Mouse (Mus musculus): ENCODE measurements around the gene Mfap1a. TPM values are rescaled to one million over a fixed set of nuclear protein-coding genes. Genes with fewer than 3 reads are reported as not detected.

Gene Mfap1a
- polyA plus RNA-seq, 1 experiment from 2014 or later, result 27.5 TPM

DNA sequence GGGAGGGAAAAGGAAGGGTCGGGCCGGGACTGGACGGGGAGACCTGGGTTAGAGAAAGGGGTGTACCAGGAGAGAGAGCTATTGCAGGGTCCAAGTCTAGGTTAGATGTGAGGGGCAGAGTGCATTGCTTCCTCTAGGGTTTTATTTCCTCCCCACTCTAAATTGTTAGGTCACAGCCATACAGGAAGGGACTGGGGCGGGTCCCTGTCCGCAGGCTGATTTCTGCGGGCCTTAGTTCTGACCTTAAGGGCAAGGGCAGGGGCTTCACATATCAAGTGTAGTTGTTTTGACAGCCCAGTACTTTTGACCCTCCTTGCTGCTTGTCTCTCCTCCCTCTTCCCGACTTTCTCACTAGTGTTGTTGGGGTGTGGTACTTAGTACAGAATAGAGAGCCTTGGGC lies 56.4 kb downstream of the Mfap1a start:
- H3K4me2 ChIP-seq (replicated peaks; ENCODE audit: low read depth, low read length), result peak overlapping the region; percentile 91
- peak overlapping the region; percentile 96; the same call in 1 of the 2 replicates for H3K27ac ChIP-seq (ENCODE audit: low read length)
- H3K9ac ChIP-seq (replicated peaks; ENCODE audit: low read depth, low read length), result peak overlapping the region; percentile 96
- peaks cover 19% of the 10 kb centered on the region for H3K36me3 ChIP-seq (ENCODE audit: control insufficient read depth, insufficient read depth, low read length)
- no peaks in the 10 kb centered on the region for H3K27me3 ChIP-seq (ENCODE audit: control insufficient read depth, insufficient read depth, low read length)
- no peaks in the 10 kb centered on the region for H3K9me3 ChIP-seq (ENCODE audit: control insufficient read depth, low read depth, low read length)
- under 1% methylated on average over 7 of the region's 7 CpGs for WGBS
- peak overlapping the region; percentile 92 for H3K4me3 ChIP-seq (ENCODE audit: low read depth, low read length)
- ATAC-seq (ENCODE audit: insufficient number of reproducible peaks, insufficient read depth, low FRiP score, low read depth), result no peak
- peaks cover 17% of the 10 kb centered on the region; the same call in 1 of the 2 replicates for H3K4me1 ChIP-seq (ENCODE audit: control insufficient read depth, insufficient read depth, low read length)

DNA sequence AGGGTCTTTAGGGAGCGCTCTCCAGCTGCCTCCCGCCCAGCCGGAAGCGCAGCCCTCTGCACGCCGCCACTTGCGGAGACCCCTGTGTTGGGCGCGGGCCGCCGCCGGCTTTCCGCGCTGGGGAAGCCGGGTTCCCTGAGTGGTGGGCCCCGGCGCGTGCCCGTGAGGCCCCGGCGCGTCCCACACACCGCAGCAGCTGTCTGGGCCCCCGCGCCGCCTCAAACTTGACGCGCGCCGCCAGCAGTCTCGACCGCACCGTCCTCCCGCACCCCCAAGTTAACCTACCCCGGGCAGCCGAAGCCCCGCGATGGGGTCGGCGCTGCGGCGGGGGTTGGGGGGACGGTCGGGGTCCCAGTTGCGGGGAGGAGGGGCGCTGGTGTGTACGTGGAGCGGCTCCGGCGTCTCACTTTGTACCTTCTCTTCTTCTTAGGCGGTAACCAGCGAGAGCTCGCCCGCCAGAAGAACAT lies 56.9 kb downstream of the Mfap1a start:
- Histone ChIP-seq H3K27ac (ENCODE audit: low read length) (peak overlapping the region; percentile 96), H3K27me3 (ENCODE audit: control insufficient read depth, insufficient read depth, low read length) (no peaks in the 10 kb centered on the region), H3K4me3 (ENCODE audit: low read depth, low read length) (peak overlapping the region; percentile 92), H3K4me2 (replicated peaks; ENCODE audit: low read depth, low read length) (peak overlapping the region; percentile 91), H3K9me3 (ENCODE audit: control insufficient read depth, low read depth, low read length) (no peaks in the 10 kb centered on the region), H3K36me3 (ENCODE audit: control insufficient read depth, insufficient read depth, low read length) (peaks cover 19% of the 10 kb centered on the region), H3K4me1 (ENCODE audit: control insufficient read depth, insufficient read depth, low read length) (peaks cover 17% of the 10 kb centered on the region; the same call in 1 of the 2 replicates), H3K9ac (replicated peaks; ENCODE audit: low read depth, low read length) (peak overlapping the region; percentile 96)
- ATAC-seq (ENCODE audit: insufficient number of reproducible peaks, insufficient read depth, low FRiP score, low read depth), result peak; percentile 39; the same call in 1 of the 2 replicates
- under 1% methylated on average over 54 of the region's 54 CpGs for WGBS

DNA sequence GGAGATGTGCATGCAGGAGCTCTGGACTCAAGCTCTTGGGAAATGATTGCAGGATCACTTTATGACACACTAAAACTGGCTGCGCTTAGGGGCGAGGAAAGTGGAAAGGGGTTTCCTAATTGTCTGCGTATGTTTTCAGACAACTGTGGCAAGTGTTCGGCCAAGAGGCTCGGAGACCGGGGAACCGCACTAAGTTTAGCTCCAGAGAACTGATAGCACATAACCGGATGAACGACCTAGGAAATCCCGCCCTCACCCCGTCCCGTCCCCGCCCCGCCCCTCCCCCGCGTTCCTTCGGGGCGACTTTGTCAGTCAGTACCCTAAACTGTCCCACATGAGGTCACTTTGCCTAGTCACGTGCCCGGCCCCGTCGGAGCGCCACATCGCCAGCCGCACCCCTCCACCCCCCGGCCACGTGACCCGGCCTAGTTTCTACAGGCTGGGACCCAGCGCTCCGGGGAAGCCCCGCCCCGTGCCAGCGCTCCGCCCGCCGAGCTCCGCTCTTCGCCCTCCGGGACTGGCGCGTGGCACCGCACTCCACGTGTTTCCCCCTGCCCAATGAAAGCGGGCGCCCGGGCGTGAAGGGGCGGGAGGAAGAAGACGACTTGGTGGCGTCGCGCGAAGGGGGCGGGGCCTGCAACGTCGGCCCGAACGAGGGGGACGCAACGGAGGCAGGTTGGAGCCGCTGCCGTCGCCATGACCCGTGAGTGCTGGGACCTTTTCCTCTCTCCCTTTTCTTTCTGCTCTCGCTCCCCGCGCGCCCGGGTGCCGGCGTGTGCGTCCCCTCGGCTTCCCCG lies 57.5 kb downstream of the Mfap1a start, which contains the start of gene Serf2:
Gene Serf2, plus strand, starts transcription at position 457 of the 797 bp plus-strand sequence.
- peak within 1 kb of the TSS; percentile 91 for H3K4me2 ChIP-seq (replicated peaks; ENCODE audit: low read depth, low read length)
- peak within 1 kb of the TSS; percentile 96 for H3K9ac ChIP-seq (replicated peaks; ENCODE audit: low read depth, low read length)
- WGBS, result 0% methylated on average over 63 of the region's 74 CpGs
- H3K27ac ChIP-seq (ENCODE audit: low read length), result peak within 1 kb of the TSS; percentile 97
- ATAC-seq (ENCODE audit: insufficient number of reproducible peaks, insufficient read depth, low FRiP score, low read depth), result peak; percentile 99
- no peaks in the 10 kb centered on the region for H3K9me3 ChIP-seq (ENCODE audit: control insufficient read depth, low read depth, low read length)
- H3K27me3 ChIP-seq (ENCODE audit: control insufficient read depth, insufficient read depth, low read length), result no peaks in the 10 kb centered on the region
- H3K4me1 ChIP-seq (ENCODE audit: control insufficient read depth, insufficient read depth, low read length), result peaks cover 17% of the 10 kb centered on the region; the same call in 1 of the 2 replicates
- H3K36me3 ChIP-seq (ENCODE audit: control insufficient read depth, insufficient read depth, low read length), result peaks cover 19% of the 10 kb centered on the region
- H3K4me3 ChIP-seq (ENCODE audit: low read depth, low read length), result peak within 1 kb of the TSS; percentile 92

DNA sequence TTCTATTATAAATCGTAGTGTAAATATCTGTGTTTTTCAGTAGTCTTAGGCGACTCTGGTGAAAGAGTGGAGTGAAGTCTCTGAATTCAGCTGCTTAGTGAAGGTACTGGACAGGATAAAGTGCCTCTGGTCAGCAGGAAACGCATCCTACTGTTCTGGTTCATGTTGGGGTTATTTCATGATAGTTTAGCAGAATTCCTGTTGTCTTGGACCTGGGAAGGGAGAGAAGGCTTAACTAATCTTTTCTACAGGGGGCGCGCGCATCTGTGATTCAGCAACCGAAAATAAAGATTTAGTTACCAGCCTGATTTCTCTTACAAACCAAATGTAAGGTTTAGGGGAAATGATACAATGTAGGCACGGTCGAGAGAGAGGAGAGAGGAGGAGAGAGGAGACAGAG lies 58.3 kb downstream of the Mfap1a start:
- peak overlapping the region; percentile 97 for H3K27ac ChIP-seq (ENCODE audit: low read length)
- peaks cover 20% of the 10 kb centered on the region; the same call in 1 of the 2 replicates for H3K4me1 ChIP-seq (ENCODE audit: control insufficient read depth, insufficient read depth, low read length)
- H3K4me3 ChIP-seq (ENCODE audit: low read depth, low read length), result peak overlapping the region; percentile 92
- 13% methylated on average over 9 of the region's 9 CpGs for WGBS
- peak overlapping the region; percentile 25; the same call in 1 of the 2 replicates for H3K9ac ChIP-seq (replicated peaks; ENCODE audit: low read depth, low read length)
- peak overlapping the region; percentile 82 for H3K4me2 ChIP-seq (replicated peaks; ENCODE audit: low read depth, low read length)
- no peak for ATAC-seq (ENCODE audit: insufficient number of reproducible peaks, insufficient read depth, low FRiP score, low read depth)
- H3K36me3 ChIP-seq (ENCODE audit: control insufficient read depth, insufficient read depth, low read length), result peaks cover 14% of the 10 kb centered on the region
- no peaks in the 10 kb centered on the region for H3K27me3 ChIP-seq (ENCODE audit: control insufficient read depth, insufficient read depth, low read length)
- H3K9me3 ChIP-seq (ENCODE audit: control insufficient read depth, low read depth, low read length), result no peaks in the 10 kb centered on the region

DNA sequence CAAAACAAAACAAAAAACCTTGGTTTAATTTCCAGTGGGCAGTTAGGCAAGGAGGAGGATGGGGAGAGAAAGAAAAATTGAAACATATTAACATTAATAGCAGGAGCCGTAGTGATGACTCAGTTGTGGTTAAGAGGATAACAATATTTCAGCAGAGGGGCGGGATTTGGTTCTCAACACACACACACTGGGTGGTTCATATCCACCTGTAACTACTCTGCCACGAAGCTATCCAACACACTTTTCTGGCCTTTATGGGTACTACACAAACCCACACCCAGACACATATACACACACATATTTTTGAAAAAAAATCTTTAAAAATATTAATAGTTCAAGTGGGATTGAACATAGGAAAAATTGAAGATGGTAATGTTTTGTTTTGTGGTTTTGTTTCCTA lies 59.5 kb downstream of the Mfap1a start:
- Histone ChIP-seq H3K36me3 (ENCODE audit: control insufficient read depth, insufficient read depth, low read length) (peaks cover 5% of the 10 kb centered on the region; the same call in 1 of the 2 replicates), H3K27ac (ENCODE audit: low read length) (no peak overlapping the region), H3K4me2 (replicated peaks; ENCODE audit: low read depth, low read length) (no peak overlapping the region), H3K27me3 (ENCODE audit: control insufficient read depth, insufficient read depth, low read length) (no peaks in the 10 kb centered on the region), H3K4me3 (ENCODE audit: low read depth, low read length) (no peak overlapping the region), H3K4me1 (ENCODE audit: control insufficient read depth, insufficient read depth, low read length) (peaks cover 29% of the 10 kb centered on the region; the same call in 1 of the 2 replicates), H3K9me3 (ENCODE audit: control insufficient read depth, low read depth, low read length) (no peaks in the 10 kb centered on the region), H3K9ac (replicated peaks; ENCODE audit: low read depth, low read length) (no peak overlapping the region)
- no peak for ATAC-seq (ENCODE audit: insufficient number of reproducible peaks, insufficient read depth, low FRiP score, low read depth)
- 81% methylated on average over 3 of the region's 3 CpGs for WGBS

DNA sequence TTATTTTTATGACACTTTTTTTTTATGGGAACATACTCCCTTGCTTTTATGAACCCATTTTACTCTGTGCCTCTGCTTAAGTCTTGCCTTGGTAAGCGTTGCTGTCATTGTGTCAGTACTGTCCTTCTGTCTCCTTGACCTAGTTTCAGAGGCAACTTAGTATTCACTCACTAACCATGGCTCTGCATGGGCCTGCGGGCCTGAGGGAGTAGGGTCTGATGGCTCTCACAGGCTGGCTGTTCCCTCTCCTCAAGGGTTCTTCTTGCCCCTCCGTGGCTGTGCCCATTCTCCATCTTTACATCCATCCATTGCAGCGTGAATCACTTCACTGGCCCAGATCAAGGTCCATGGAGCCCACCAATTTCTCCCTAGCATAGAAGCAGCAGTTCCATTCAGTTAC lies 60.0 kb downstream of the Mfap1a start:
- ATAC-seq (ENCODE audit: insufficient number of reproducible peaks, insufficient read depth, low FRiP score, low read depth), result no peak
- Histone ChIP-seq H3K4me1 (ENCODE audit: control insufficient read depth, insufficient read depth, low read length) (peaks cover 32% of the 10 kb centered on the region; the same call in 1 of the 2 replicates), H3K36me3 (ENCODE audit: control insufficient read depth, insufficient read depth, low read length) (peaks cover 3% of the 10 kb centered on the region; the same call in 1 of the 2 replicates), H3K9me3 (ENCODE audit: control insufficient read depth, low read depth, low read length) (no peaks in the 10 kb centered on the region), H3K4me3 (ENCODE audit: low read depth, low read length) (no peak overlapping the region), H3K27ac (ENCODE audit: low read length) (no peak overlapping the region), H3K27me3 (ENCODE audit: control insufficient read depth, insufficient read depth, low read length) (0 out of 2 replicates have a peak, but pooled peaks cover under 1% of the 10 kb centered on the region), H3K4me2 (replicated peaks; ENCODE audit: low read depth, low read length) (no peak overlapping the region), H3K9ac (replicated peaks; ENCODE audit: low read depth, low read length) (no peak overlapping the region)
- 79% methylated on average over 4 of the region's 4 CpGs for WGBS

DNA sequence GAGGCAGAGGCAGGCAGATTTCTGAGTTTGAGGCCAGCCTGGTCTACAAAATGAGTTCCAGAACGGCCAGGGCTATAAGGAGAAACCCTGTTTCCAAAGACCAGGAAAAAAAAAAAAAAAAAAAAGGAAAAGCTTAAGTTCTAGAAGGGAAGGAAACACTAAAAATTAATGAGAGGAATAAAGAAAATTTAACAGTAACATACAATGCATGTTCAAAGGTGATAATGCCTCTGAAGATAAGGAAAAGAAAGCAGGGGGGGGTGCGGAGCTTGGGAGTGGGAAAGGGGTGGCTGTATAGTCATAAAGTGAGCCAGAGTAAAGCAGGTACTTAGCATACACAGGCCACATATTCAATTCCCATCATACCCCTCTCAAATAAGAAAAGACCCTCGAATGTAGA lies 61.3 kb downstream of the Mfap1a start:
- no peak for ATAC-seq (ENCODE audit: insufficient number of reproducible peaks, insufficient read depth, low FRiP score, low read depth)
- 86% methylated on average over 3 of the region's 3 CpGs for WGBS
- H3K4me2 ChIP-seq (replicated peaks; ENCODE audit: low read depth, low read length), result no peak overlapping the region
- H3K4me3 ChIP-seq (ENCODE audit: low read depth, low read length), result no peak overlapping the region
- peaks cover 21% of the 10 kb centered on the region; the same call in 1 of the 2 replicates for H3K4me1 ChIP-seq (ENCODE audit: control insufficient read depth, insufficient read depth, low read length)
- H3K27me3 ChIP-seq (ENCODE audit: control insufficient read depth, insufficient read depth, low read length), result 0 out of 2 replicates have a peak, but pooled peaks cover 3% of the 10 kb centered on the region
- H3K9me3 ChIP-seq (ENCODE audit: control insufficient read depth, low read depth, low read length), result no peaks in the 10 kb centered on the region
- H3K27ac ChIP-seq (ENCODE audit: low read length), result no peak overlapping the region
- H3K9ac ChIP-seq (replicated peaks; ENCODE audit: low read depth, low read length), result no peak overlapping the region
- 0 out of 2 replicates have a peak, but pooled peaks cover under 1% of the 10 kb centered on the region for H3K36me3 ChIP-seq (ENCODE audit: control insufficient read depth, insufficient read depth, low read length)

DNA sequence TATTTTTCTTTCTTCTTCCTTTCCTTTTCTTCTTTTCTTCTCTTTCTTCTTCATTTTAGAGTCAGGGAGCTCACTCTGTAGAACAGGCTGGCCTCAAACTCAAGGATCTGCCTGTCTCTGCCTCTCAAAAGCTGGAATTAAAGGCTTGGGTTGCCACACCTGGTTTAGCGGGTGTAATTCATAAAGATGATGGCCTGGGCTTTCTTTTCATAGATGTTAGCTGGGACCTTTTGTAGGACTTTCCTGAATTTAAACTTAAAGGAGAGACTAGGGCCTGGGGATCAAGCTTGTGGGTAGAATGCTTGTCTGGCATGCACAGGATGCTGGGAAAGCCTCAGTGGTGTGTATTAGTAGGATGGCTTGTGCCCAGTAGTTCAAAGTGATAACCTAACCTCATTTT lies 62.3 kb downstream of the Mfap1a start, which contains the start of gene Ell3:
Gene Ell3, minus strand, starts transcription at position 101 of the 400 bp plus-strand sequence.
- Histone ChIP-seq H3K27ac (ENCODE audit: low read length) (no peak within 1 kb of the TSS), H3K4me3 (ENCODE audit: low read depth, low read length) (peak within 1 kb of the TSS; percentile 33; the same call in 1 of the 2 replicates), H3K36me3 (ENCODE audit: control insufficient read depth, insufficient read depth, low read length) (peaks cover 9% of the 10 kb centered on the region; the same call in 1 of the 2 replicates), H3K9ac (replicated peaks; ENCODE audit: low read depth, low read length) (no peak within 1 kb of the TSS), H3K27me3 (ENCODE audit: control insufficient read depth, insufficient read depth, low read length) (0 out of 2 replicates have a peak, but pooled peaks cover 3% of the 10 kb centered on the region), H3K9me3 (ENCODE audit: control insufficient read depth, low read depth, low read length) (no peaks in the 10 kb centered on the region), H3K4me2 (replicated peaks; ENCODE audit: low read depth, low read length) (peak within 1 kb of the TSS; percentile 56), H3K4me1 (ENCODE audit: control insufficient read depth, insufficient read depth, low read length) (peaks cover 20% of the 10 kb centered on the region; the same call in 1 of the 2 replicates)
- ATAC-seq (ENCODE audit: insufficient number of reproducible peaks, insufficient read depth, low FRiP score, low read depth), result no peak
- WGBS, result 77% methylated on average over 1 of the region's 1 CpGs

All from stomach, embryonic 14.5 days (tissue).